Mouse (Mus musculus): ENCODE measurements at regions not wholly inside any gene's neighbourhood (a gene's known extent, or its start where the extent isn't known, plus 50 kb on each side); places are given as distances from the start of the nearest gene placed in this dataset.

- no peak overlapping the region for H3K4me3 ChIP-seq (ENCODE audit: insufficient read depth in 1 of 2, low read depth in 1 of 2, low read length in 2 of 2, poor library complexity in 1 of 2, severe bottlenecking in 1 of 2)
- H3K9ac ChIP-seq (ENCODE audit: insufficient read depth, low read depth, low read length, poor library complexity, severe bottlenecking) = no peak overlapping the region
- no peak overlapping the region for H3K27ac ChIP-seq (ENCODE audit: insufficient read depth, low read depth, low read length, poor library complexity, severe bottlenecking)
- no peak for DNase-seq (ENCODE audit: low read depth, low spot score)
- H3K9me3 ChIP-seq (ENCODE audit: control insufficient read depth, insufficient read depth, low read depth, low read length) = no peaks in the 10 kb centered on the region
- in situ Hi-C loops (cut with MboI; ENCODE audit: low sequenced_read_pairs in 2 of 2, unreplicated experiment in 2 of 2) = no loop called here
- H3K4me1 ChIP-seq (ENCODE audit: control insufficient read depth in 2 of 2, insufficient read depth in 2 of 2, low read length in 2 of 2, poor library complexity in 1 of 2) = no peaks in the 10 kb centered on the region
- no peaks in the 10 kb centered on the region for H3K36me3 ChIP-seq (ENCODE audit: control insufficient read depth, insufficient read depth, low read length, poor library complexity, severe bottlenecking)
- TF ChIP-seq ZC3H11A (IDR thresholded peaks at IDR 0.05; ENCODE audit: borderline replicate concordance, low read depth, low read length) = no peak
- no peak for TF ChIP-seq HCFC1 (IDR thresholded peaks at IDR 0.05; ENCODE audit: borderline replicate concordance, insufficient read depth, low read length)
- TF ChIP-seq ZNF384 (IDR thresholded peaks at IDR 0.05; ENCODE audit: low read depth, low read length) = no peak
- no peak for TF ChIP-seq CHD2 (IDR thresholded peaks at IDR 0.05; ENCODE audit: low read depth, low read length)
- TF ChIP-seq MAFK (IDR thresholded peaks at IDR 0.05; ENCODE audit: insufficient read depth, low read depth, low read length) = no peak
Measured at GRCm38 (mm10) chr3:12262342-12262741, 1926.9 kb upstream of the Gm38303 start.

- Histone ChIP-seq H3K4me1 (ENCODE audit: control insufficient read depth in 2 of 2, insufficient read depth in 2 of 2, low read length in 2 of 2, poor library complexity in 1 of 2) (no peaks in the 10 kb centered on the region), H3K27ac (ENCODE audit: insufficient read depth, low read depth, low read length, poor library complexity, severe bottlenecking) (no peak overlapping the region), H3K9ac (ENCODE audit: insufficient read depth, low read depth, low read length, poor library complexity, severe bottlenecking) (no peak overlapping the region), H3K36me3 (ENCODE audit: control insufficient read depth, insufficient read depth, low read length, poor library complexity, severe bottlenecking) (no peaks in the 10 kb centered on the region), H3K4me3 (ENCODE audit: insufficient read depth in 1 of 2, low read depth in 1 of 2, low read length in 2 of 2, poor library complexity in 1 of 2, severe bottlenecking in 1 of 2) (no peak overlapping the region), H3K9me3 (ENCODE audit: control insufficient read depth, insufficient read depth, low read depth, low read length) (no peaks in the 10 kb centered on the region)
- no peak for TF ChIP-seq ZNF384 (IDR thresholded peaks at IDR 0.05; ENCODE audit: low read depth, low read length)
- TF ChIP-seq MAFK (IDR thresholded peaks at IDR 0.05; ENCODE audit: insufficient read depth, low read depth, low read length) = peak; percentile 77
- DNase-seq (ENCODE audit: low read depth, low spot score) = no peak
- in situ Hi-C loops (cut with MboI; ENCODE audit: low sequenced_read_pairs in 2 of 2, unreplicated experiment in 2 of 2) = no loop called here
Measured at GRCm38 (mm10) chr3:12257650-12258049, 1922.2 kb upstream of the Gm38303 start.

DNA sequence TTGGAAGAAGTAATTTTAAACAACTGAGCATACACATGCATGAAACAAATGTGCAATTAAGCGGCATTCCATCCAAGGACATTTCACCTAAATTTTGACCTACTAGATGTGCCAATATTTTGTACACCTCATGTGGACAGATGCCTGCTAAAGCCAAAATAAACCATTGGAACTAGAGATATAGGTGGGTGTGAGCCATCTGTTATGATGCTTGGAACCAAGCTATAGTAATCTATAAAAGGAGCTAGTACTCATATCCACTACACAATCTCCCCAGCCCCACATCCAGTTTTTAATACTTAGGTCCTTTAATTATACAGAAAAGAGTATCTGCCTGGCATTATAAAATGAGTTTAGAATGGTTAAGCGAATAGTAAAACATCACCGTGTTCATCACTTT lies 1910.7 kb upstream of the Gm38303 start:
- TF ChIP-seq ZC3H11A (IDR thresholded peaks at IDR 0.05; ENCODE audit: borderline replicate concordance, low read depth, low read length) (no peak), HCFC1 (IDR thresholded peaks at IDR 0.05; ENCODE audit: borderline replicate concordance, insufficient read depth, low read length) (no peak), MAFK (IDR thresholded peaks at IDR 0.05; ENCODE audit: insufficient read depth, low read depth, low read length) (no peak), CHD2 (IDR thresholded peaks at IDR 0.05; ENCODE audit: low read depth, low read length) (no peak), ZNF384 (IDR thresholded peaks at IDR 0.05; ENCODE audit: low read depth, low read length) (no peak)
- H3K9me3 ChIP-seq (ENCODE audit: control insufficient read depth, insufficient read depth, low read depth, low read length) = no peaks in the 10 kb centered on the region
- H3K27ac ChIP-seq (ENCODE audit: insufficient read depth, low read depth, low read length, poor library complexity, severe bottlenecking) = no peak overlapping the region
- H3K9ac ChIP-seq (ENCODE audit: insufficient read depth, low read depth, low read length, poor library complexity, severe bottlenecking) = no peak overlapping the region
- no peak overlapping the region for H3K4me3 ChIP-seq (ENCODE audit: insufficient read depth in 1 of 2, low read depth in 1 of 2, low read length in 2 of 2, poor library complexity in 1 of 2, severe bottlenecking in 1 of 2)
- no peak for DNase-seq (ENCODE audit: low read depth, low spot score)
- H3K36me3 ChIP-seq (ENCODE audit: control insufficient read depth, insufficient read depth, low read length, poor library complexity, severe bottlenecking) = no peaks in the 10 kb centered on the region
- H3K4me1 ChIP-seq (ENCODE audit: control insufficient read depth in 2 of 2, insufficient read depth in 2 of 2, low read length in 2 of 2, poor library complexity in 1 of 2) = no peaks in the 10 kb centered on the region
- in situ Hi-C loops (cut with MboI; ENCODE audit: low sequenced_read_pairs in 2 of 2, unreplicated experiment in 2 of 2) = no loop called here

DNA sequence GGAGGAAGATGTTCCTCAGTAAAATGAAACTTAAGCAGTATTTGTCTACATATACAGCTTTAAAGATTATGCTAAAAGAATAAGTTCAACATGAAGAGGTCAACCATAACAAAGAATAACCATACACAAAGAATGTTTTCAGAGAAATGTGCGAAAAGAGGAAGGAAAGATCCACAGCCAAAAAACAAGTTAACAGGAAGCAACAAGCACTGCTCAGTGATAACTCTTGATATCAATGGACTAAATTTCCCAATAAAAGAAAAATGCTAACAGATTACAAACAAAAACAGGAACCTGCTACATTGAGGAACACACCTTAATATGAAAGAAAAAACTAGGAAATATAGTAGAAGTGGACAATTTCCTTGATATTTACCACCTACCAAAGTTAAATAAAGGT lies 1905.5 kb upstream of the Gm38303 start:
- Histone ChIP-seq H3K9ac (ENCODE audit: insufficient read depth, low read depth, low read length, poor library complexity, severe bottlenecking) (no peak overlapping the region), H3K27ac (ENCODE audit: insufficient read depth, low read depth, low read length, poor library complexity, severe bottlenecking) (no peak overlapping the region), H3K36me3 (ENCODE audit: control insufficient read depth, insufficient read depth, low read length, poor library complexity, severe bottlenecking) (no peaks in the 10 kb centered on the region), H3K9me3 (ENCODE audit: control insufficient read depth, insufficient read depth, low read depth, low read length) (no peaks in the 10 kb centered on the region), H3K4me3 (ENCODE audit: insufficient read depth in 1 of 2, low read depth in 1 of 2, low read length in 2 of 2, poor library complexity in 1 of 2, severe bottlenecking in 1 of 2) (no peak overlapping the region), H3K4me1 (ENCODE audit: control insufficient read depth in 2 of 2, insufficient read depth in 2 of 2, low read length in 2 of 2, poor library complexity in 1 of 2) (no peaks in the 10 kb centered on the region)
- no peak for DNase-seq (ENCODE audit: low read depth, low spot score)
- TF ChIP-seq MAFK (IDR thresholded peaks at IDR 0.05; ENCODE audit: insufficient read depth, low read depth, low read length) (no peak), ZC3H11A (IDR thresholded peaks at IDR 0.05; ENCODE audit: borderline replicate concordance, low read depth, low read length) (no peak), HCFC1 (IDR thresholded peaks at IDR 0.05; ENCODE audit: borderline replicate concordance, insufficient read depth, low read length) (no peak), CHD2 (IDR thresholded peaks at IDR 0.05; ENCODE audit: low read depth, low read length) (no peak)
- in situ Hi-C loops (cut with MboI; ENCODE audit: low sequenced_read_pairs in 2 of 2, unreplicated experiment in 2 of 2) = no loop called here

DNA sequence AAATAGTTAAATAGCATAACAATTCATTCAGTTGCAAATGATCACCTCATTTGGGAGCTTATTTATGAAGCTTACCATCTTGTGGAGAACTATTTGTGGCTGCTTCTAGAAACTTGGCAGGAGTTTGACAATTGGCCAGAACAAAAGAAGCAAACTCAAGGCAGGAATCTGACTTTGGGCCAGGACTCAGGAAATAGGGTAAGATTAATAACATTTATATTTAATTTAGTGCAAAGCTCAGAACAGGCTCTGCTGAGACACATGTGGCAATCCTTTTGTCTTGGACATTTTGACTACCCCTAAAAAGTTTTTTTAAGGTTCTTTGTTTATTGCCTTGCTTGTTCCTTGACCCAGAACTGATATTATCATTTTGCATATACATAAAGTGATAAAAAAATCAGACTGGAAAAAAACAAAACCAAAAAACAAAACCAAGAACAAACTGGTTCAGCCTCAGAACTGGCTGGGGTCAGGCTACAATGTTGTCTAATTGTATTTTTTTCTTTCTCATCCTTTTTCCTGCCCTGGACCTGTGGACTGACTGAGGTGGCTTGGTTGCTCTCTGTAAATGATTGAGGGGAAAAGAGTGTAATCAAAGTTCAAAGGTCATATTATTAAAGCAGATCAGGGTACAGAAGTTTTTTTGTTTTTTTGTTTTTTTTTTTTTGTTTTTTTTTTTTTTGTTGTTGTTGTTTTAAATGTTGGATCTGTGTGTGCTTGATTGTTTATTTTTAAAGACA lies 1892.4 kb upstream of the Gm38303 start:
- no peaks in the 10 kb centered on the region for H3K4me1 ChIP-seq (ENCODE audit: control insufficient read depth in 2 of 2, insufficient read depth in 2 of 2, low read length in 2 of 2, poor library complexity in 1 of 2)
- H3K36me3 ChIP-seq (ENCODE audit: control insufficient read depth, insufficient read depth, low read length, poor library complexity, severe bottlenecking) = no peaks in the 10 kb centered on the region
- TF ChIP-seq CHD2 (IDR thresholded peaks at IDR 0.05; ENCODE audit: low read depth, low read length) (no peak), ZNF384 (IDR thresholded peaks at IDR 0.05; ENCODE audit: low read depth, low read length) (no peak), HCFC1 (IDR thresholded peaks at IDR 0.05; ENCODE audit: borderline replicate concordance, insufficient read depth, low read length) (no peak), ZC3H11A (IDR thresholded peaks at IDR 0.05; ENCODE audit: borderline replicate concordance, low read depth, low read length) (no peak), MAFK (IDR thresholded peaks at IDR 0.05; ENCODE audit: insufficient read depth, low read depth, low read length) (no peak)
- H3K9me3 ChIP-seq (ENCODE audit: control insufficient read depth, insufficient read depth, low read depth, low read length) = 0 out of 2 replicates have a peak, but pooled peaks cover 1% of the 10 kb centered on the region
- no peak overlapping the region for H3K9ac ChIP-seq (ENCODE audit: insufficient read depth, low read depth, low read length, poor library complexity, severe bottlenecking)
- DNase-seq (ENCODE audit: low read depth, low spot score) = no peak
- H3K27ac ChIP-seq (ENCODE audit: insufficient read depth, low read depth, low read length, poor library complexity, severe bottlenecking) = no peak overlapping the region
- H3K4me3 ChIP-seq (ENCODE audit: insufficient read depth in 1 of 2, low read depth in 1 of 2, low read length in 2 of 2, poor library complexity in 1 of 2, severe bottlenecking in 1 of 2) = no peak overlapping the region
- in situ Hi-C loops (cut with MboI; ENCODE audit: low sequenced_read_pairs in 2 of 2, unreplicated experiment in 2 of 2) = no loop called here

Measured in ES-E14 (cell line).